ENCODE assay signal across 9 mouse cellular contexts in genomic region chr7:78568411-78569254, GRCm38 (mm10).
DNase-seq lines count a peak whose midpoint lies in the region; ATAC-seq lines count a peak whose summit lies in the region.
"Had no signal": no experiment of that assay in that cellular context is flagged by ENCODE, and none has a peak within 500 bp of the region (broad histone marks: within the 10 kb centered on the region; RNA-seq: fewer than 3 reads in every experiment).

No protein-coding gene starts in this region.

- ATAC-seq in cerebellum, adult (ENCODE audit: insufficient number of reproducible peaks, low FRiP score, low TSS enrichment) = peak; percentile 81
- peak; percentile 76 for ATAC-seq in forebrain, embryonic 13.5 days
- peak; percentile 61; the same call in 1 of the 2 replicates for ATAC-seq in megakaryocyte-erythroid progenitor cell, adult 5-6 weeks (replicated peaks; ENCODE audit: low FRiP score, low TSS enrichment, poor library complexity, severe bottlenecking)

- H3K4me3 ChIP-seq in forebrain, embryonic 13.5 days = 0 out of 2 replicates have a peak overlapping the region, but pooled peaks have one; percentile 12
- H3K4me3 ChIP-seq in hindbrain, embryonic 10.5 days = peak overlapping the region; percentile 36
- H3K4me3 ChIP-seq: myocyte had no signal

- H3K9ac ChIP-seq in forebrain, embryonic 13.5 days = peak overlapping the region; percentile 45

- peaks cover 17% of the 10 kb centered on the region for H3K4me1 ChIP-seq in forebrain, embryonic 13.5 days
- peaks cover 8% of the 10 kb centered on the region; the same call in 1 of the 2 replicates for H3K4me1 ChIP-seq in hindbrain, embryonic 10.5 days (replicated peaks)

- peak; percentile 37 for DNase-seq in gastrocnemius, adult 18-20 months (ENCODE audit: low spot score)
- no peak for DNase-seq in gastrocnemius, adult 8-10 months (ENCODE audit: low spot score in 2 of 2)
- DNase-seq in hindbrain, embryonic 10.5 days (ENCODE audit: low spot score) = peak; percentile 79
- peak; percentile 76 to 83 for DNase-seq in layer of hippocampus, postnatal 10 days (ENCODE audit: low spot score in 2 of 2)
- peak; percentile 60 for DNase-seq in right cerebral cortex, postnatal 25 days

- 16% methylated on average over 16 of the region's 16 CpGs for WGBS in forebrain, embryonic 13.5 days
- WGBS in hindbrain, embryonic 10.5 days = 15% methylated on average over 16 of the region's 16 CpGs

- peak overlapping the region; percentile 50 for H3K4me2 ChIP-seq in forebrain, embryonic 13.5 days

- H3K9me3 ChIP-seq in forebrain, embryonic 13.5 days (replicated peaks) = no peaks in the 10 kb centered on the region
- no peaks in the 10 kb centered on the region for H3K9me3 ChIP-seq in hindbrain, embryonic 10.5 days

- H3K27ac ChIP-seq in forebrain, embryonic 13.5 days = no peak overlapping the region
- peak overlapping the region; percentile 19; the same call in 1 of the 2 replicates for H3K27ac ChIP-seq in hindbrain, embryonic 10.5 days

- H3K27me3 ChIP-seq in forebrain, embryonic 13.5 days = no peaks in the 10 kb centered on the region
- peaks cover 14% of the 10 kb centered on the region; the same call in 1 of the 2 replicates for H3K27me3 ChIP-seq in hindbrain, embryonic 10.5 days (ENCODE audit: insufficient read depth, poor library complexity, severe bottlenecking)

- no peaks in the 10 kb centered on the region for H3K36me3 ChIP-seq in forebrain, embryonic 13.5 days (ENCODE audit: poor library complexity, severe bottlenecking)
- no peaks in the 10 kb centered on the region for H3K36me3 ChIP-seq in hindbrain, embryonic 10.5 days

Comparison
In these comparisons a context has a peak if more than half of its experiments do, and no peak if none do; other contexts are left out.
1. DNase-seq: peak in gastrocnemius, adult 18-20 months (single experiment), hindbrain, embryonic 10.5 days (single experiment), layer of hippocampus, postnatal 10 days (2 of 2) and right cerebral cortex, postnatal 25 days (single experiment); none in gastrocnemius, adult 8-10 months (0 of 2).
2. Peak in every context shown above with its lines, with median percentiles within 50 percentile points of each other: ATAC-seq.